Mouse (Mus musculus) liver, postnatal 0 days (tissue): ENCODE data around the gene Jpt1. TPM values are rescaled to one million over a fixed set of nuclear protein-coding genes. Genes with fewer than 3 reads are reported as not detected.

ENCODE experiments used
- ATAC-seq: fragments of 200-750 bp; cut with Nextera tagmentation; 2 replicates; pipeline ENCODE4 v1.8.0; 2017; ENCODE audit warnings: mild to moderate bottlenecking, moderate library complexity
- DNase-seq: peaks from one replicate; pipeline ENCODE4 v3.0.0-alpha.2; 2016
- H3K27ac ChIP-seq: fragments of 300-500 bp; sonication (generic); 2 replicates; pipeline ENCODE4 v1.5.1; 2014; ENCODE audit warnings: antibody characterized with exemption, moderate library complexity, mild to moderate bottlenecking, low read depth
- H3K27me3 ChIP-seq: fragments of 300-500 bp; sonication (generic); 2 replicates; pipeline ENCODE4 v1.6.1; 2014; ENCODE audit warnings: low read length, control low read depth, mixed read lengths; ENCODE audit not compliant: insufficient read depth
- H3K36me3 ChIP-seq: fragments of 300-500 bp; sonication (generic); replicated peaks from 2 replicates; pipeline ENCODE4 v1.6.1; 2014; ENCODE audit warnings: mild to moderate bottlenecking, control low read depth, low read length, moderate library complexity, mixed read lengths; ENCODE audit not compliant: insufficient read depth
- H3K4me1 ChIP-seq: fragments of 300-500 bp; sonication (generic); 2 replicates; pipeline ENCODE4 v1.6.1; 2014; ENCODE audit warnings: antibody characterized with exemption, mild to moderate bottlenecking, control low read depth; ENCODE audit not compliant: insufficient read depth
- H3K4me2 ChIP-seq: fragments of 300-500 bp; sonication (generic); 2 replicates; pipeline ENCODE4 v1.6.1; 2014; ENCODE audit warnings: low read depth, mild to moderate bottlenecking, low read length, moderate library complexity, mixed read lengths
- H3K4me3 ChIP-seq: fragments of 300-500 bp; sonication (generic); 2 replicates; pipeline ENCODE4 v1.5.1; 2014; ENCODE audit warnings: low read depth, low read length
- H3K9ac ChIP-seq: fragments of 300-500 bp; sonication (generic); replicated peaks from 2 replicates; pipeline ENCODE4 v1.6.1; 2014; ENCODE audit warnings: mild to moderate bottlenecking, moderate library complexity
- H3K9me3 ChIP-seq: fragments of 300-500 bp; sonication (generic); 2 replicates; pipeline ENCODE4 v1.6.1; 2016; ENCODE audit warnings: mild to moderate bottlenecking, control low read depth, low read length, mixed read lengths
- CTCF ChIP-seq: sonication (generic); IDR thresholded peaks from 2 replicates; pipeline ENCODE4 v1.5.1; 2016; ENCODE audit warnings: antibody characterized with exemption, low read depth
- EP300 ChIP-seq: IDR thresholded peaks from 2 replicates; pipeline ENCODE4 v1.6.1; 2016; ENCODE audit warnings: antibody characterized with exemption, low read depth, mild to moderate bottlenecking
- WGBS: fragments of 180-500 bp; shearing (Covaris S2); extraction: QIAGEN DNeasy Blood & Tissue Kit; methylation state at CpG from one replicate; pipeline ENCODE4 v1.1.7; 2014; ENCODE audit not compliant: insufficient replicate concordance; 5-methylcytosine and 5-hydroxymethylcytosine counted together
- polyA plus RNA-seq: library from polyadenylated mRNA; unstranded; fragments of >200 nt; fragmentation: Nextera tagmentation; extraction: Ambion mirVana; gene quantifications from 2 replicates; pipeline ENCODE4 v1.2.1, GENCODE M21; 2015

Gene Jpt1
- polyA plus RNA-seq, 1 experiment from 2014 or later = 114 TPM

GRCm38 (mm10) chr11:115473626-115474275 lies 40.4 kb downstream of the Jpt1 start:
- TF ChIP-seq CTCF (peak; percentile 99), EP300 (peak; percentile 78)
- ATAC-seq (peak; percentile 37), DNase-seq (peak; percentile 94)
- H3K4me2 ChIP-seq = peak overlapping the region; percentile 26; the same call in 1 of the 2 replicates
- H3K27ac ChIP-seq = peak overlapping the region; percentile 79
- H3K4me1 ChIP-seq = peaks cover 30% of the 10 kb centered on the region
- H3K9me3 ChIP-seq = no peaks in the 10 kb centered on the region
- no peaks in the 10 kb centered on the region for H3K27me3 ChIP-seq
- H3K9ac ChIP-seq = no peak overlapping the region
- no peaks in the 10 kb centered on the region for H3K36me3 ChIP-seq
- no peak overlapping the region for H3K4me3 ChIP-seq
- WGBS = 20% methylated on average over 15 of the region's 15 CpGs

GRCm38 (mm10) chr11:115472183-115472582 lies 42.0 kb downstream of the Jpt1 start:
- WGBS = 81% methylated on average over 7 of the region's 7 CpGs
- Histone ChIP-seq H3K4me1 (peaks cover 28% of the 10 kb centered on the region), H3K9me3 (no peaks in the 10 kb centered on the region), H3K27ac (no peak overlapping the region), H3K9ac (no peak overlapping the region), H3K27me3 (no peaks in the 10 kb centered on the region), H3K36me3 (no peaks in the 10 kb centered on the region), H3K4me3 (no peak overlapping the region), H3K4me2 (no peak overlapping the region)
- no peak for ATAC-seq
- TF ChIP-seq EP300 (no peak), CTCF (no peak)
- DNase-seq = no peak

- Histone ChIP-seq H3K9ac (no peak overlapping the region), H3K4me2 (no peak overlapping the region), H3K4me3 (no peak overlapping the region), H3K9me3 (no peaks in the 10 kb centered on the region), H3K27ac (no peak overlapping the region), H3K27me3 (no peaks in the 10 kb centered on the region), H3K4me1 (peaks cover 5% of the 10 kb centered on the region; the same call in 1 of the 2 replicates), H3K36me3 (no peaks in the 10 kb centered on the region)
- no peak for ATAC-seq
- DNase-seq = no peak
- TF ChIP-seq CTCF (no peak), EP300 (no peak)
- 65% methylated on average over 4 of the region's 4 CpGs for WGBS
Observed at GRCm38 (mm10) chr11:115467217-115467618, 47.0 kb downstream of the Jpt1 start.

GRCm38 (mm10) chr11:115464851-115465250 lies 49.3 kb downstream of the Jpt1 start:
- no peak for TF ChIP-seq CTCF
- TF ChIP-seq EP300 = no peak
- DNase-seq = no peak
- no peak for ATAC-seq
- Histone ChIP-seq H3K27me3 (no peaks in the 10 kb centered on the region), H3K4me3 (no peak overlapping the region), H3K9ac (no peak overlapping the region), H3K27ac (no peak overlapping the region), H3K4me2 (no peak overlapping the region), H3K4me1 (peaks cover 10% of the 10 kb centered on the region; the same call in 1 of the 2 replicates), H3K36me3 (no peaks in the 10 kb centered on the region), H3K9me3 (no peaks in the 10 kb centered on the region)
- WGBS = 80% methylated on average over 8 of the region's 8 CpGs

GRCm38 (mm10) chr11:115463397-115463796 lies 50.8 kb downstream of the Jpt1 start:
- H3K4me2 ChIP-seq = peak overlapping the region; percentile 36; the same call in 1 of the 2 replicates
- no peak overlapping the region for H3K9ac ChIP-seq
- H3K36me3 ChIP-seq = no peaks in the 10 kb centered on the region
- H3K4me1 ChIP-seq = peaks cover 10% of the 10 kb centered on the region
- H3K4me3 ChIP-seq = no peak overlapping the region
- 70% methylated on average over 11 of the region's 11 CpGs for WGBS
- TF ChIP-seq EP300 (no peak), CTCF (no peak)
- ATAC-seq (no peak), DNase-seq (no peak)
- no peaks in the 10 kb centered on the region for H3K9me3 ChIP-seq
- H3K27me3 ChIP-seq = no peaks in the 10 kb centered on the region
- no peak overlapping the region for H3K27ac ChIP-seq

- no peak for TF ChIP-seq CTCF
- TF ChIP-seq EP300 = peak; percentile 55
- H3K9ac ChIP-seq = peak within 1 kb of the TSS; percentile 24; the same call in 1 of the 2 replicates
- WGBS = 63% methylated on average over 15 of the region's 16 CpGs
- H3K27me3 ChIP-seq = no peaks in the 10 kb centered on the region
- H3K4me1 ChIP-seq = peaks cover 18% of the 10 kb centered on the region
- H3K9me3 ChIP-seq = no peaks in the 10 kb centered on the region
- peak within 1 kb of the TSS; percentile 76 for H3K27ac ChIP-seq
- DNase-seq (peak; percentile 51), ATAC-seq (peak; percentile 87)
- H3K4me2 ChIP-seq = peak within 1 kb of the TSS; percentile 36
- 0 out of 2 replicates have a peak within 1 kb of the TSS, but pooled peaks have one; percentile 10 for H3K4me3 ChIP-seq
- no peaks in the 10 kb centered on the region for H3K36me3 ChIP-seq
Observed at GRCm38 (mm10) chr11:115462243-115462891, 51.8 kb downstream of the Jpt1 start, which contains the start of gene Slc16a5. Gene Slc16a5 (plus strand): TSS chr11:115462474.
